Mouse (Mus musculus) large intestine, adult 2 months (tissue): ENCODE measurements around the gene Col15a1. TPM values are rescaled to one million over a fixed set of nuclear protein-coding genes. Genes with fewer than 3 reads are reported as not detected.

Source experiments
- DNase-seq: peaks from one replicate; pipeline ENCODE4 v3.0.0-alpha.2; 2012; ENCODE audit warnings: low read depth, low spot score
- WGBS: fragments of 180-500 bp; shearing (Covaris S2); methylation state at CpG from one replicate; pipeline ENCODE4 v1.1.7; 2018; 5-methylcytosine and 5-hydroxymethylcytosine counted together
- polyA plus RNA-seq: library from polyadenylated mRNA; depleted of rRNA; stranded (reverse); fragments of >200 nt; gene quantifications from 2 replicates; pipeline ENCODE4 v1.2.3, GENCODE M21; 2012

Gene Col15a1
- polyA plus RNA-seq, 1 experiment: 23.3 TPM

DNA sequence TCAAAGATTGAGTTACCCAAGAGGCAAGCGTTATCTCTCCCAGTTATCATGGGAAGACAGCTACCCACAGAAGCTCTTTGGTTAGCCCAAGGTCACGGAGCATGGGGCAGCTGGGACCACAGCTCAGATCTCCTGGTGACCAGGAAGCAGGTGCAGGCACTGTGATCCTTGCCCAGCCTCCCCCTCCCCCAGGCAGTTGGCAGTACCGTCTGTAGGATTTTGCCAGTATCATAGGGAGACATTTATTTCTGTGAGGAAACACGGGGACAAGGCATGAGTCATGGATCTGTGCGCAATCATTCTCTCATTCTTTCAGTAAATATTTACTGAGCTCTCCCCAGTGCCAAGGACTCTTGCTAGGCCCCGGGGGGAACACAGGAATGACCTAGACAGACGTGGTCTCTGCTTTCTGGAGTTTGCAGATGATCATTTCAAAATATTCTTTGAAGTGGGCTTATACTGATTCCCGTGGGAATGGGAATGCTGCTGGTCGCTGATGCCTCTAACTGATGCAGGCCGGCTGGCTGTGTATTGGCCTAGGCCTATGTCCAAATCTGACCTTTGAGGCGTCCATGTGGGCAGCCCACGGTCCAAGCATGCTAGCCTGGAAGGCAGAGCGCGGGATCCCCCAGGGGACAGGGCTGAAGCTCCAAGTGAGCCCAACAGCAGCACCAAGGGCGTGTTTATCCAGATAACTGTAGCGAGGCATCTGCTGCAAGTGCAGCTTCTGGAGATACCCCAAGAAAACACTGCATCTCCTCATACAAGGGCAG, 86.0 kb downstream of the Col15a1 start:
- peak; percentile 28 for DNase-seq
- 15% methylated on average over 16 of the region's 16 CpGs for WGBS

DNA sequence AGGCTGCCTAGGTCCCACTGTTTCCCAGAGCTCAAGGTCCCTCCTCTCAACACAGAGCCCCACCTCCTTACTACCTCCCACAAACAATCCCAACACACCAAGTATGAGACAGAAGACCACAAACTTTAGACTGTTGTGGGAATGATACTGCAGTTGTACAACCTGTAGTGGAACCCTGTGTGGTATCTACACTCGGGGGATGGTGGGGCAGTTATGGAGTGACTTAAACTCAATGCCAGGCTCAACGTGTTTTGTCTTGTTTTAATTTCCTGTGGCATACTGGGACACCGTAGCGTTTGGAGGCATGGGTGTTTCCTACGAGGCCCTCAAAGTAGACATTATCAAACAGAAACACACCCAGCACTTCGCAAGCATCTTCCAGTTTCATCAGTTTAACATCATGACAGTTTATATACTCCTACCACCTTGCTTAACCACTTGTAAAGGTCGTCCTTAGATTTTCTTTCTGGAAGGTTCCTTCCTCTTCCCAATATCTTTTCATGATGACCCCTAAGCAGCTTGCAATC, 86.6 kb downstream of the Col15a1 start:
- 41% methylated on average over 7 of the region's 7 CpGs for WGBS
- no peak for DNase-seq

DNA sequence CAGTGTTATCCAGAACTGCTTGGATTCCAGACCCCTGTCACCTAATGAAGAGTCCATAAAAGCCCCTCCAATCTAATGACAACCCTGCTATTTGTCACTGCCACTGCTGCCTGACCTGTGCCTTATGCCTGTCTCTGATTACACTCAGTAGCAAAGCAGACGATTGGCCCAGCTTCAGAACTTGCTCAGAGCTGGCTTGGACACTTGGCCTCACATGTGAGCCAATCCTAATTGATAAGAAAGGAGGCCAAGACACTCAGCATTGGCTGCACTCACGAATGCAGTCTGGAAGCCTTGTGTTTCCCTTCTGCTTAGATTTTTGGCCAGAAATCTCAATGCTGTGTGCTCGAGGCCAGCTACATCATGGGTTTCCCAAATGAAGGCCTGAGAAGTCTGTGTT, 87.6 kb downstream of the Col15a1 start:
- WGBS: 70% methylated on average over 3 of the region's 3 CpGs
- no peak for DNase-seq

DNA sequence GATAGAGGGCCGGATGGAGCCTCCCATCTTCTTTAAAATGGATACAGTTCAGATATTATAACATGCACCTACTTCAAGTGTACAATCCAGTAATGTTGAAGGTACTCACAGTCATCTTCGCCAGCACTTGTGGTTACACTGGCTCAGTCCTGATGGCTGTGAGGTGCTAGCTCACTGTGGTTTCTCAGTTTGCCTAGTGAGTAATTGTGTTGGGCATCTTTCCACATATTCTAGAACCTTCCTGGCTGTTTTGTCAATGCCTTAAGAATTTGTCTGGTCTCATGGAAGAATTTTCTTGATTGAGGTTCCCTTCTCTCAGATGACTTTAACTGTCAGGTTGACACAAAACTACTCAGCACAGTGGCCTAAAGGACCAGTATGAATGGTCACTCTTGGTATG, 92.7 kb downstream of the Col15a1 start:
- DNase-seq: no peak
- WGBS: 88% methylated on average over 2 of the region's 2 CpGs

DNA sequence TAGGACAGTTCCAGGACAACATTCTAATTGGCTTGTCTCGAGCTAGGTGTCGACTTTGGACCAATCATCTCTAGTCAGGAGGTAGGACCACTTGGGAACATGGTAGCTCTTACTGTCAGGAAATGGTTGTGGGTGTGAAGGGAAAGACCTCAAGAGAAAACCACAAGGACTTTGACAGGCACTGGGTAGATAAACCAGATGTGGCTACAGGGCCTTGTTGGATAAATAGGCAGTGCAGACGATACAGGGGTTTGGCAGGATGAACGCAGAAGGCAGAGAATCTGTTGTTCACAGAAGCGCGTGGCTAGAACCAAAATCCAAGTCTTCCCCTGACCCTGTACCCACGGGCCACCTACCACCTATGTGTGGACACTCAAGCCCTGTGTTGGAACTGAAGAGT, 94.6 kb downstream of the Col15a1 start:
- WGBS: 89% methylated on average over 7 of the region's 7 CpGs
- DNase-seq: no peak

DNA sequence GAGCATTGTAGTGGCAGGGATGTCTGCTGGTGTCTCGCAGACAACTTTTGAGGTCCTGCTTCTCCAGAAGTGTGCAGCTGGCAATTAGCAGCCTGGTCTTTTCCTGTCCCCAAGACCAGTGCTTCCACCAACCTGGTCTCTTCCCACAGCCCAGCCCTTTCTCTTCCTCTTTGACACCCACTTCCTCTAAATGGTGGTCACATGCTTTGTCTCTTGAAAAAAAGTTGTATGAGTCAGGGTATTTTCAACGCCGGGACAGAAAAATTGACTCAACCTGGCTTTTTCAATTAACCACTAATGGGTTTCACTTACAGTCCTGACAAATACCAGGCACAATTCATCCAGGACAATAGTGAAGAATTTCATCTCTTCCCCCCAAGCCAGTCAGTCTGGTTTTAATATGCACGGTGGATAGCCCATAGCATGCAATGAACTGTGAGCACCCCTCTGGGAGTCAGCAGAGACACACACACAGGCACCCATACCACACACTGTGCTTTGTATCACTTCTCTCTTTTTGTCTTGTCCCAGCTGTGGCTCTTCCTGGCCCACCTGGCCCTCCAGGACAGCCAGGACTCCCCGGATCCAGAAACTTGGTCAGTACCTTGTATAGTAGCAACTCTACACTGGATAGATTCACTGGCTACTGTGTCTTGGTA, 95.5 kb downstream of the Col15a1 start:
- WGBS: 73% methylated on average over 5 of the region's 5 CpGs
- no peak for DNase-seq

DNA sequence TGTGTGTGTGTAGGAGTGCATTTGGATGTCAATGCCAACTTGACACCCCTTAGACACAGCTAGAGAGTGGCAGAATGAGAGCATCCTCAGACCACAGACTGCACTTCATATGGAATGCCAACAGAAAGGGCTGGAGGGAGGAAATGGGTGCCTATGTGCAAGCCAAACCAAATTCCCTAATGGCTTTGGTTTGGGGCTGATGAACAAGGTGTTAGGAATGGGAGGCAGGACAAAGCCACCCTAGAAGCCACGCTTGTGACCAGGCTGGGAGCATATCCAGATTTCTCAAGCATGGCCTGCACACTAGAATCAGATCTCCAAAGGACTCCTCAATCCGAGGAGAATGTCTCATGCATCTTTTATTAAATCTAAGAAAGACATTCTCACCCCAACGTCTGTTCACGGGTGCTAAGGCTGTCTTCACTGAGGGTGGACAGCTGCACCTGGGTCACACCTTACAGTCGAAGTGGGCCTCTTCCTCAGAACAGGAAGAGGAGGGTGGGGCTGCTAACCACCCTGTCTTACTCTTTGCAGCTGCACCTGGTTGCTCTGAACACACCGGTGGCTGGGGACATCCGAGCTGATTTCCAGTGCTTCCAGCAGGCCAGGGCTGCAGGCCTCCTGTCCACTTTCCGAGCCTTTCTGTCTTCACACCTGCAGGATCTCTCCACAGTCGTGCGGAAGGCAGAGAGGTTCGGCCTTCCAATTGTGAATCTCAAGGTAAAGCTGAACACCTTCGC, 102.1 kb downstream of the Col15a1 start:
- DNase-seq: no peak
- 52% methylated on average over 12 of the region's 12 CpGs for WGBS

DNA sequence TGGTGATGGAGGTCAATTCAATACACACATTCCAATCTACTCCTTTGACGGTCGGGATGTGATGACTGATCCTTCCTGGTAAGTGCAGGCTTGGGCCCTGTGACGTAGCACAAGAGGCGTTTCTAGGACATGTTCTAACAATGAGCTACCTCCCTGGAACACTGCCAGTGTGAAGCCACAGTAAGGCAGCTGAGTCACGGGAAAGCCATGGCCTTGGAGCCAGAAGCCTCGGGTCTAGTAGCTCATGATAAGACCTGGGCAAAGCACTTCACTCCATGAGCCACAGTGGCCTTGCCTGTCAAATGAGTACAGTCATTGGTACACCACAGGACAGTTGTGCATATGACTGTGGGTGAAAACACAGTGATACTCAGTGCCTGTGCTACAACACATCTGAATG, 102.9 kb downstream of the Col15a1 start:
- DNase-seq: no peak
- 21% methylated on average over 6 of the region's 6 CpGs for WGBS

DNA sequence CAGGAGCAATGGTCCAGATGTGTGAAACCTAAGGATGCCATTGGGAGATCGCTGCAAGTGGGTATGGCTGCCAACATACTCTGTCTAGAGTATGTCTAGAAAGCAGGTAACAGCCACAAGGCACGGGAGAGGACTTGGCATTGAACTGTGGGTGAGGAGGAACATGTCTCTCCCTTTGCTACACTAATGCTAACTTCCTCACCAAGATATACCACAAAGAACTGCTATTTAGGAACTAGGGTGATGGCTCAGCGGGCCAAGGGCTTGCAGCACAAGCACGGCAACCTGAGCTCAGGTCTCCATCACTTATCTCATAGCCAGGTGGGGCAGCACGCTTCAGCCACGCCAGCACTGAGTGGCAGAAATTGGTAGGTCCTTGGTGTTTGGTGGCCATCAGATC, 103.5 kb downstream of the Col15a1 start:
- WGBS: 92% methylated on average over 6 of the region's 6 CpGs
- DNase-seq: no peak

DNA sequence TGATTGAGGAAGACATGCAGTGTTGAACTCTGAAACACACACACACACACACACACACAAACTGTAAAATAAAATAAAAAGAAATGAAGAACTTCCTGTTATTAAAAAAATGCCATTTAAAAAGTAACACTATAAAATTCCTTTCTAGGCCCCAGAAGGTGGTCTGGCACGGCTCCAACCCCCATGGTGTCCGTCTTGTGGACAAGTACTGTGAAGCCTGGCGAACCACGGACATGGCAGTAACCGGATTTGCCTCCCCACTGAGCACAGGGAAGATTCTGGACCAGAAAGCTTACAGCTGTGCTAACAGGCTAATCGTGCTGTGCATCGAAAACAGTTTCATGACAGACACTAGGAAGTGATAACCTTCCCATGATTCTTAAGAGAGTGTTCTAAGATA, 104.0 kb downstream of the Col15a1 start:
- no peak for DNase-seq
- WGBS: 76% methylated on average over 7 of the region's 7 CpGs

DNA sequence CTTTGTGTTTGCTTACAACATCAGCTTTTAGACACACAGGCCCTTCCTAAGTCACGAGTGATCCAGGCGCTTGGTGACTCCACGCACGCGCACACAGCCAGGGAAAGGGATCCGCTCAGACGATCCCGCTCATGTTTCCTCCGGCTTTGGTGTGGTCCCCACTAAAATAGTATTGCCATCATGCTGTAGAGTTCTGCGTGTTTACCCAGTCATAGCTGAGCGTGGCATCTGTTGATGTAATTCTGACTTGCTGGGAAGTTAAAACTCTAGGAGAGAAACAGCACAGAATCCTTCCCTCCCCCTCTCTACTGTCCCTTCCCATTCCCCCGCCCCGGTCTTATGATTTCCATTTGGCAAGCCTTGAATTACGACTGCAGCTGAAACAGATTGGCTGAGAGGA, 104.7 kb downstream of the Col15a1 start:
- 68% methylated on average over 14 of the region's 14 CpGs for WGBS

DNA sequence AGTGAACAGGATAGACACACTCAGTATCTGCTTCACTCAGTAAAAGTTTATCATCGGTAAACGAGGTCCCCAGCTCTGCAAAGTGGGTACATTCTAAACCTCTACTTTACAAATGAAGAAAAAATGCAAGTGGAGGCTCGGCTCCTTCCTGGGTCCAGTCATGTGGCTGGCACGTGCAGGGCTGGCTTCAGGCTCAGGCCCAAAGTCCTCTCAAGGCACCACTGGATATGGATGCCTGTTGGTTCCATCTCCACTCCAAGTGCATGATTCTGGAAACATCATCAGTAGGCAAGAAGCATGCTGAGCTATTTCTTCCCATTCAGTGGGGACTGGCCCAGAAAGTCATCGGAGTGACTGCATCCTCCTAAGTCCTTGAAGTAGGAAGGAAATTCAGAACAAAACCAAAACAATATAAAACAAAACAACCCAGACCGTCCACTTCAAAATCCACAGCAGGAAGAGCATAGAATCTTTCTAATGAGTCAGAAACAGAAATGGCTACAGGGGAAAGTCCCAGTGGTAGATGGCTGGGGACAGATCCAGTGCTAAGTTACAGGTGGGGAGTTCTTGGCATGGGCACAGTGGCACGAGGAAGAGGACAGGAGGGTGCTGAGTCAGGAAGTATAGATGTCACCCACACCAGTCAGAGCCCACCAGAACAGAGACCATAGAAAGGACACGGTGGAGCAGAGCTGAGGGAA, 105.9 kb downstream of the Col15a1 start:
- 67% methylated on average over 8 of the region's 8 CpGs for WGBS
- DNase-seq: no peak

More for the DNA sequence above, 104.7 kb downstream of the Col15a1 start:
- DNase-seq: no peak

DNA sequence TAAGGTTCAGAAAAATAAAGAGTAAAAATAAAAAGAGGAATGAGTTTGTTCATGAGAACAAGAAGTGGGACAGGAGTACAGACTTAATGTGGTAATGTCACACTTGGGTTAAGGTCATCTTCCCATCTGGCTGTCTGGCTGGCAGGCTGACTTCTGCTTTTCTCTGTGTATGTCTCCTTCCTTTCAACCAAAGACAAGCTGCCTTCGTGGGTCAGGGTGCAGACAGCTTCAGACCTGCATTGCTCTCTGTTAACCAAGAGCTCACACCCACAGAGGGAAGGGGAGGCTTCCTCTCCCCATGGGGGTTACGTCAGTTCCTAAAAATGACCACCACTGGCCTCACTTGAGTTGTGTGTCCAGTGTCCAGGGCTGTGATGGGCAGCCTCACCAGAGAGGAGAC, 107.5 kb downstream of the Col15a1 start:
- 62% methylated on average over 2 of the region's 2 CpGs for WGBS
- DNase-seq: no peak

DNA sequence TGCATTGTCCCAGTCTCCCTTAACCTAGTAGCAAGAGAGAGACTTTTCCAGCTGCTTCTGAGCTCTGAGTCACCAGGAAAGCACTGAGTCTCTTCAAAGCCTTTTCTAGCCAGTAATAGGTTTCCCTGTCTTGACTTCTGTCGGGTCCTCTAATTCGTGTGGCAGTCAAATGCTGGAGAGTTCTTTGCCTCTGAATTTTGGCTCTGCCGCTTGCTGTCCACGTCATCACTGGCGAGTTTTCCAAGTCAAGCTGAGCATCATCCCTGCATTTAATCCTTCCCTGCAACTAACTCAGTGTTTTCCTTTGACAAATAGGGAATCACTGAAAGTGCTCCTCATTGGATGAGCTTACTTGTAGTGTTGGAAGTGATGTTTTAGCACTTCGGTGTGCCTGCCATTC, 108.5 kb downstream of the Col15a1 start:
- DNase-seq: no peak

DNA sequence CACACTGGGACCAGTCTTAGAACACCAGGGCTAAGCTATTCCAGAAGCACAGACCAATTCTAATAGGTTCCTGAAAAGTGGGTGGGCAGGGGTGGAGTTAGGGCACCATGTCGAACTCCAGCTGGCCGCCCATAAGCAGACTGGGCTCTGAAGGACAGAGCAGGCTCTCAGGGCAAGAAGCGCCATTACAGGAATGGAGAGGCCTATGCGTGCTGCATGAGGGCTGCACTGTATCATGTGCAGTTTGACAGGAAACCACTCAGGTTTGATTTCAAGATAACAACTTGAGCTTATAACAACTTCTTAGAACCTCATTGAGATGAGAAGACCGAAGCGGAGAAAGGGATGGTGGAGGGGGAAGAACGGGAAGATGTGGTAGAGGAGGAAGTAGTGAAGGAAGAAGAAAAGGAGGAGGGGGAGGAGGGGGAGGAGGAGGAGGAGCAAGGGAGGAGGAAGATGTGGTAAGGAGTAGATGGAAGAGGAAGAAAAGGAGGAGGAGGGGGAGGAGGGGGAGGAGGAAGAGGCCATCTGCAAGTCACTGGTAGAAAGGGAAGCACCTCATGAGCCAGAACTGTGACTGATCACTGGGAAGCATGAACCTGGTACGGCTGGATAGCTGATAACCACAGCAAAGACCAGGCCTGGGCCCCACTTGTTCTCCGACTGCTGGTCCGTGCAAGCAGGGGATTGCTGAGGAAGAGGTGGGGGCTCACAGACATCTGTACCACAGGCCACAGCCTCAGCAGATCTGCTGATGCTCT, 111.8 kb downstream of the Col15a1 start:
- DNase-seq: no peak

More for the DNA sequence above, 108.5 kb downstream of the Col15a1 start:
- 58% methylated on average over 6 of the region's 6 CpGs for WGBS

DNA sequence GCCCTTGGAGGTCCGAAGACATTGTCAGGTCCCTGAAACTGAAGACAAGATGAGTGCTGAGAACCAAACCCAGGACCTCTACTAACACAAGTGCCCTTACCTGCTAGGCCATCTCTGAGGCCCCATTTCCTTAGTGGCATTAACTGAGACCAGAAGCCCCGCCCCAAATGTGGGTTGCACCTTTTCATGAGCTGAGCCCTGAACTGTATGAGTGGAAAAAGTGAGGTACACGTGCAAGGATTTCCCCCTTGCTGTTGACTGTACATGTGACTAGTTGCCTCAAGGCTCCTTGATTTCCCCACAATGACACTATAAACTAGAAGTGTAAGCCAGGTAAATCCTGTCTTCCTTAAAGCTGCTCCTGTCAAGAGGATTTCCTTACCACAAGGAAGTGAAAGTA, 114.4 kb downstream of the Col15a1 start:
- no peak for DNase-seq
- WGBS: 65% methylated on average over 3 of the region's 3 CpGs

More for the DNA sequence above, 111.8 kb downstream of the Col15a1 start:
- WGBS: 76% methylated on average over 10 of the region's 10 CpGs

DNA sequence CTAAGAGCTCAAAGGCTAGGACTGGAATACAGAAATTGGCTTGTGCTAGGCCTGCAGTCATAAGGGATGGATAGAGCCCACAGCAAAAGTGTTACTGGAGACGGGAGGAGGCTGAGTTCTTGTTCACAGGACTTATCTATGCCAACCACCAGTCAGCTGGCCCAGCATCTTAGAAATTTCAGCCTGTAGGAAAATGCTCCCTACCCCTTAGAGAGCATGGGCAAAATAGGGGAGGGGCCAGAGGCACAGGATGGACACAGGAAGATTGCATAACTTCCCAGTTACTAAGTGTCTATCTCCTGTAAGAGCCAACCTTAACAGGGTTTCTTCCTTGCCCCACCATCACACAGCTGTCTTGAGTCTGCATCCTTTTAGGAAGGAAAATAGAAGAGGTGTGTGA, 116.2 kb downstream of the Col15a1 start:
- 89% methylated on average over 1 of the region's 1 CpGs for whole genome bisulfite sequencing
- no peak for DNase-seq

DNA sequence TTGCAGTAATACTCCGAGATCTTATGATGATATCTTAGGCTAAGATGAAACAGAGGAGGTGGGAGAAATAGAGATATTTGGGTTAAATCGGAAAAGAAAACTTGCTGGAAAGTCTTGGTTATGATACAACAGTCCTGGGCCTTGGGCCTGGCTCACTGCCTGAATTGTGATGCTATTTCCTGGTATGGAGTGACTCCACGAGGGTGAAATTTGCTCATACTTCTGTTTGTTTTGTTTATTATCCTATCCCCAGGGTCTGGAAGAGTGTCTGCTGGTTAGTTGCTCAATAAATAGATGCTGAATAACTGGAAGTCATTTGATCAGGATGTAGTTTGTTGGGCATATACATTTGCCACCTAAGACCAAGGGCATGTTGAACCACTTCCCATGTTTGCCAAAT, 119.8 kb downstream of the Col15a1 start:
- WGBS: 46% methylated on average over 3 of the region's 3 CpGs
- DNase-seq: no peak

DNA sequence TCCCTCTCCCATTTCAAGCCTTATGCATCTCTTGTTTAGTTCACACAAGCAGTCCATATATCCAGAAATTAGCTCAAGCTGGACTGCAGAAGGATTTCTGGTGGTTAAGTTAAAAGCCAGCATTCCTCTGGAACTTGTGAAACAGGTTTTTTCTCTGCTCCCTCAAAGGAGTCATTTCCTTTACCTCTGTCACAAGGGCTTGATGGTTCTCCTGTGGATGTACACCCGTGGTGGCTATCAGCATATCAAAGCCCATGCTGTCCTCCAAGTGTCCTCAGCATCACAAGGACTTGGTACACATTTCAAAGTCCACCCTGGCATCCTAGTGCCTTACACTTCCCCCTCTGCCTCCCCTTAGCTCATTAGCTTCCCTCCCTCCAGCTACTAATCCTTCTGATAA, 121.3 kb downstream of the Col15a1 start:
- WGBS: 12% methylated on average over 1 of the region's 1 CpGs

More for the DNA sequence above, 121.3 kb downstream of the Col15a1 start:
- DNase-seq: no peak
